Mouse (Mus musculus): Measurements from ENCODE around the gene Chrng. TPM values are rescaled to one million over a fixed set of nuclear protein-coding genes. Genes with fewer than 3 reads are reported as not detected.

The Chrng gene
- polyA plus RNA-seq, 1 experiment from 2014 or later, result 0.62 TPM

GRCm38 (mm10) chr1:87205038-87205437 lies 581 bp downstream of the Chrng start:
- no peak for DNase-seq (ENCODE audit: low spot score)
- peaks cover 22% of the 10 kb centered on the region for H3K27me3 ChIP-seq (replicated peaks; ENCODE audit: control insufficient read depth, insufficient read depth, low read length)
- ATAC-seq (replicated peaks; ENCODE audit: low FRiP score), result no peak
- no peaks in the 10 kb centered on the region for H3K36me3 ChIP-seq (ENCODE audit: control insufficient read depth, insufficient read depth, low read length)
- no peak overlapping the region for H3K4me3 ChIP-seq (ENCODE audit: low read depth, low read length)
- H3K9me3 ChIP-seq (ENCODE audit: control insufficient read depth, low read length), result no peaks in the 10 kb centered on the region
- no peak overlapping the region for H3K4me2 ChIP-seq
- no peak overlapping the region for H3K9ac ChIP-seq (ENCODE audit: low read depth, low read length)
- H3K27ac ChIP-seq (ENCODE audit: low read depth, low read length), result no peak overlapping the region
- WGBS, result 46% methylated on average over 6 of the region's 6 CpGs
- no peaks in the 10 kb centered on the region; the same call in 1 of the 2 replicates for H3K4me1 ChIP-seq (replicated peaks; ENCODE audit: control insufficient read depth, insufficient read depth, low read length)

- no peak overlapping the region for H3K4me3 ChIP-seq (ENCODE audit: low read depth, low read length)
- no peak overlapping the region for H3K9ac ChIP-seq (ENCODE audit: low read depth, low read length)
- no peak overlapping the region for H3K4me2 ChIP-seq
- no peaks in the 10 kb centered on the region for H3K9me3 ChIP-seq (ENCODE audit: control insufficient read depth, low read length)
- DNase-seq (ENCODE audit: low spot score), result no peak
- no peak overlapping the region for H3K27ac ChIP-seq (ENCODE audit: low read depth, low read length)
- peaks cover 22% of the 10 kb centered on the region for H3K27me3 ChIP-seq (replicated peaks; ENCODE audit: control insufficient read depth, insufficient read depth, low read length)
- H3K36me3 ChIP-seq (ENCODE audit: control insufficient read depth, insufficient read depth, low read length), result no peaks in the 10 kb centered on the region
- no peaks in the 10 kb centered on the region; the same call in 1 of the 2 replicates for H3K4me1 ChIP-seq (replicated peaks; ENCODE audit: control insufficient read depth, insufficient read depth, low read length)
- whole genome bisulfite sequencing, result 42% methylated on average over 3 of the region's 3 CpGs
- ATAC-seq (replicated peaks; ENCODE audit: low FRiP score), result no peak
Measured at GRCm38 (mm10) chr1:87205502-87205901, 1.0 kb downstream of the Chrng start.

- Histone ChIP-seq H3K36me3 (ENCODE audit: control insufficient read depth, insufficient read depth, low read length) (no peaks in the 10 kb centered on the region), H3K4me2 (no peak overlapping the region)
Measured at GRCm38 (mm10) chr1:87206339-87206738, 1.9 kb downstream of the Chrng start.

GRCm38 (mm10) chr1:87211431-87211830 lies 7.0 kb downstream of the Chrng start:
- Histone ChIP-seq H3K36me3 (ENCODE audit: control insufficient read depth, insufficient read depth, low read length) (no peaks in the 10 kb centered on the region), H3K4me3 (ENCODE audit: low read depth, low read length) (no peak overlapping the region), H3K9me3 (ENCODE audit: control insufficient read depth, low read length) (no peaks in the 10 kb centered on the region), H3K9ac (ENCODE audit: low read depth, low read length) (no peak overlapping the region), H3K27ac (ENCODE audit: low read depth, low read length) (no peak overlapping the region), H3K4me1 (replicated peaks; ENCODE audit: control insufficient read depth, insufficient read depth, low read length) (peaks cover 20% of the 10 kb centered on the region), H3K27me3 (replicated peaks; ENCODE audit: control insufficient read depth, insufficient read depth, low read length) (peaks cover 16% of the 10 kb centered on the region), H3K4me2 (no peak overlapping the region)
- ATAC-seq (replicated peaks; ENCODE audit: low FRiP score) (no peak), DNase-seq (ENCODE audit: low spot score) (no peak)
- 78% methylated on average over 4 of the region's 4 CpGs for WGBS

More at GRCm38 (mm10) chr1:87206339-87206738, 1.9 kb downstream of the Chrng start:
- no peak for DNase-seq (ENCODE audit: low spot score)
- Histone ChIP-seq H3K9ac (ENCODE audit: low read depth, low read length) (no peak overlapping the region), H3K4me1 (replicated peaks; ENCODE audit: control insufficient read depth, insufficient read depth, low read length) (no peaks in the 10 kb centered on the region; the same call in 1 of the 2 replicates), H3K27ac (ENCODE audit: low read depth, low read length) (no peak overlapping the region), H3K4me3 (ENCODE audit: low read depth, low read length) (no peak overlapping the region), H3K27me3 (replicated peaks; ENCODE audit: control insufficient read depth, insufficient read depth, low read length) (peaks cover 22% of the 10 kb centered on the region), H3K9me3 (ENCODE audit: control insufficient read depth, low read length) (no peaks in the 10 kb centered on the region)
- WGBS, result 23% methylated on average over 17 of the region's 17 CpGs
- no peak for ATAC-seq (replicated peaks; ENCODE audit: low FRiP score)

GRCm38 (mm10) chr1:87213735-87214704 lies 9.6 kb downstream of the Chrng start, which contains the start of gene Eif4e2:
Gene Eif4e2 (plus strand): TSS chr1:87213914.
- DNase-seq (ENCODE audit: low spot score) (peak; percentile 93), ATAC-seq (replicated peaks; ENCODE audit: low FRiP score) (peak; percentile 95)
- H3K9ac ChIP-seq (ENCODE audit: low read depth, low read length), result peak within 1 kb of the TSS; percentile 99
- H3K36me3 ChIP-seq (ENCODE audit: control insufficient read depth, insufficient read depth, low read length), result 0 out of 2 replicates have a peak, but pooled peaks cover 2% of the 10 kb centered on the region
- H3K27ac ChIP-seq (ENCODE audit: low read depth, low read length), result peak within 1 kb of the TSS; percentile 99
- H3K9me3 ChIP-seq (ENCODE audit: control insufficient read depth, low read length), result no peaks in the 10 kb centered on the region
- H3K27me3 ChIP-seq (replicated peaks; ENCODE audit: control insufficient read depth, insufficient read depth, low read length), result no peaks in the 10 kb centered on the region
- H3K4me1 ChIP-seq (replicated peaks; ENCODE audit: control insufficient read depth, insufficient read depth, low read length), result peaks cover 22% of the 10 kb centered on the region
- H3K4me2 ChIP-seq, result peak within 1 kb of the TSS; percentile 77
- peak within 1 kb of the TSS; percentile 92 for H3K4me3 ChIP-seq (ENCODE audit: low read depth, low read length)
- under 1% methylated on average over 85 of the region's 99 CpGs for WGBS

- 19% methylated on average over 4 of the region's 4 CpGs for WGBS
- Histone ChIP-seq H3K27me3 (replicated peaks; ENCODE audit: control insufficient read depth, insufficient read depth, low read length) (no peaks in the 10 kb centered on the region), H3K4me1 (replicated peaks; ENCODE audit: control insufficient read depth, insufficient read depth, low read length) (peaks cover 22% of the 10 kb centered on the region), H3K36me3 (ENCODE audit: control insufficient read depth, insufficient read depth, low read length) (peaks cover 4% of the 10 kb centered on the region; the same call in 1 of the 2 replicates), H3K9ac (ENCODE audit: low read depth, low read length) (peak overlapping the region; percentile 99), H3K9me3 (ENCODE audit: control insufficient read depth, low read length) (no peaks in the 10 kb centered on the region), H3K4me3 (ENCODE audit: low read depth, low read length) (peak overlapping the region; percentile 92), H3K27ac (ENCODE audit: low read depth, low read length) (peak overlapping the region; percentile 99), H3K4me2 (peak overlapping the region; percentile 77)
- ATAC-seq (replicated peaks; ENCODE audit: low FRiP score) (no peak), DNase-seq (ENCODE audit: low spot score) (no peak)
Measured at GRCm38 (mm10) chr1:87214748-87215147, 10.3 kb downstream of the Chrng start.

GRCm38 (mm10) chr1:87217938-87218337 lies 13.5 kb downstream of the Chrng start:
- H3K27me3 ChIP-seq (replicated peaks; ENCODE audit: control insufficient read depth, insufficient read depth, low read length), result no peaks in the 10 kb centered on the region
- H3K9ac ChIP-seq (ENCODE audit: low read depth, low read length), result no peak overlapping the region
- H3K4me1 ChIP-seq (replicated peaks; ENCODE audit: control insufficient read depth, insufficient read depth, low read length), result peaks cover 21% of the 10 kb centered on the region
- DNase-seq (ENCODE audit: low spot score) (no peak), ATAC-seq (replicated peaks; ENCODE audit: low FRiP score) (no peak)
- 59% methylated on average over 3 of the region's 3 CpGs for WGBS
- H3K4me2 ChIP-seq, result no peak overlapping the region
- peaks cover 29% of the 10 kb centered on the region for H3K36me3 ChIP-seq (ENCODE audit: control insufficient read depth, insufficient read depth, low read length)
- no peak overlapping the region for H3K27ac ChIP-seq (ENCODE audit: low read depth, low read length)
- no peak overlapping the region for H3K4me3 ChIP-seq (ENCODE audit: low read depth, low read length)
- no peaks in the 10 kb centered on the region for H3K9me3 ChIP-seq (ENCODE audit: control insufficient read depth, low read length)

GRCm38 (mm10) chr1:87225739-87226138 lies 21.3 kb downstream of the Chrng start:
- ATAC-seq (replicated peaks; ENCODE audit: low FRiP score), result no peak

More at GRCm38 (mm10) chr1:87225739-87226138, 21.3 kb downstream of the Chrng start:
- peaks cover 57% of the 10 kb centered on the region for H3K36me3 ChIP-seq (ENCODE audit: control insufficient read depth, insufficient read depth, low read length)
- H3K4me1 ChIP-seq (replicated peaks; ENCODE audit: control insufficient read depth, insufficient read depth, low read length), result no peaks in the 10 kb centered on the region
- no peak overlapping the region for H3K27ac ChIP-seq (ENCODE audit: low read depth, low read length)
- no peaks in the 10 kb centered on the region for H3K27me3 ChIP-seq (replicated peaks; ENCODE audit: control insufficient read depth, insufficient read depth, low read length)
- no peaks in the 10 kb centered on the region for H3K9me3 ChIP-seq (ENCODE audit: control insufficient read depth, low read length)
- 93% methylated on average over 8 of the region's 8 CpGs for WGBS
- H3K4me3 ChIP-seq (ENCODE audit: low read depth, low read length), result no peak overlapping the region
- DNase-seq (ENCODE audit: low spot score), result no peak
- no peak overlapping the region for H3K4me2 ChIP-seq
- no peak overlapping the region for H3K9ac ChIP-seq (ENCODE audit: low read depth, low read length)

All from liver, embryonic 11.5 days (tissue).